17 mouse cellular contexts compared by ENCODE assay signal in genomic region chr5:20544374-20544773, GRCm38 (mm10).
A peak's percentile ranks its signal among the peaks of the same experiment; 100 is the strongest.
DNase-seq lines count a peak whose midpoint lies in the region; ATAC-seq and TF ChIP-seq lines count a peak whose summit lies in the region.
"Had no signal": no experiment of that assay in that cellular context is flagged by ENCODE, and none has a peak within 500 bp of the region (broad histone marks: within the 10 kb centered on the region; RNA-seq: fewer than 3 reads in every experiment).

No protein-coding gene starts in this region.

- no peak for TF ChIP-seq POLR2A in brain, embryonic 14.5 days (IDR thresholded peaks at IDR 0.05; ENCODE audit: borderline replicate concordance, extremely low read depth, insufficient read depth, insufficient read length, poor library complexity, severe bottlenecking)

- H3K4me3 ChIP-seq in embryonic facial prominence, embryonic 14.5 days (ENCODE audit: low read depth, low read length) = no peak overlapping the region
- H3K4me3 ChIP-seq in midbrain, embryonic 15.5 days = no peak overlapping the region
- H3K4me3 ChIP-seq: heart, adult 2 months; hindbrain, embryonic 15.5 days; limb, embryonic 15.5 days; neural tube, embryonic 12.5 days had no signal

- 47% methylated on average over 5 of the region's 5 CpGs for WGBS in embryonic facial prominence, embryonic 14.5 days
- 38% methylated on average over 5 of the region's 5 CpGs for WGBS in midbrain, embryonic 15.5 days

- no peak for DNase-seq in frontal cortex, postnatal 14 days (ENCODE audit: low spot score in 2 of 2)
- DNase-seq in brain, embryonic 14.5 days (ENCODE audit: low read depth) = peak; percentile 65
- no peak for DNase-seq in embryonic facial prominence, embryonic 14.5 days (ENCODE audit: low spot score)
- no peak for DNase-seq in kidney, adult 8-10 months
- DNase-seq: adrenal gland, postnatal 10 days; cerebellum, adult 18-20 months; heart, adult 2 months; kidney, adult 9 months; lung, embryonic 14.5 days; lung, postnatal 4 days; right cerebral cortex, postnatal 25 days had no signal

- H3K36me3 ChIP-seq in embryonic facial prominence, embryonic 14.5 days (ENCODE audit: control insufficient read depth, insufficient read depth, low read length) = no peaks in the 10 kb centered on the region
- no peaks in the 10 kb centered on the region for H3K36me3 ChIP-seq in midbrain, embryonic 15.5 days (replicated peaks)
- H3K36me3 ChIP-seq: limb, embryonic 15.5 days; neural tube, embryonic 12.5 days had no signal

- H3K9me3 ChIP-seq in embryonic facial prominence, embryonic 14.5 days (ENCODE audit: control insufficient read depth, low read length) = no peaks in the 10 kb centered on the region
- H3K9me3 ChIP-seq in midbrain, embryonic 15.5 days = no peaks in the 10 kb centered on the region
- H3K9me3 ChIP-seq: hindbrain, embryonic 15.5 days; limb, embryonic 15.5 days; neural tube, embryonic 12.5 days had no signal

- ATAC-seq in frontal cortex, adult (ENCODE audit: low TSS enrichment) = 0 out of 2 replicates have a peak, but pooled peaks have one; percentile 15
- peak; percentile 71; the same call in 1 of the 2 replicates for ATAC-seq in embryonic facial prominence, embryonic 14.5 days (ENCODE audit: low read depth)
- 0 out of 2 replicates have a peak, but pooled peaks have one; percentile 62 for ATAC-seq in midbrain, embryonic 15.5 days (replicated peaks)
- ATAC-seq in granulocyte monocyte progenitor cell, adult 5-6 weeks (replicated peaks; ENCODE audit: poor library complexity, severe bottlenecking) = no peak

- H3K4me1 ChIP-seq in embryonic facial prominence, embryonic 14.5 days (ENCODE audit: control insufficient read depth, insufficient read depth, low read length) = no peaks in the 10 kb centered on the region
- H3K4me1 ChIP-seq in midbrain, embryonic 15.5 days = no peaks in the 10 kb centered on the region
- H3K4me1 ChIP-seq: hindbrain, embryonic 15.5 days; limb, embryonic 15.5 days; neural tube, embryonic 12.5 days had no signal

- H3K27ac ChIP-seq in embryonic facial prominence, embryonic 14.5 days (replicated peaks; ENCODE audit: low read depth, low read length) = no peak overlapping the region
- no peak overlapping the region for H3K27ac ChIP-seq in midbrain, embryonic 15.5 days
- H3K27ac ChIP-seq: heart, adult 2 months; hindbrain, embryonic 15.5 days; limb, embryonic 15.5 days; neural tube, embryonic 12.5 days had no signal

- TF ChIP-seq CTCF in brain, embryonic 14.5 days (IDR thresholded peaks at IDR 0.05; ENCODE audit: borderline replicate concordance, extremely low read depth, insufficient read depth, insufficient read length) = no peak

- no peak overlapping the region for H3K4me2 ChIP-seq in embryonic facial prominence, embryonic 14.5 days (ENCODE audit: low read depth, low read length)
- no peak overlapping the region for H3K4me2 ChIP-seq in midbrain, embryonic 15.5 days
- H3K4me2 ChIP-seq: hindbrain, embryonic 15.5 days; limb, embryonic 15.5 days; lung, embryonic 14.5 days; neural tube, embryonic 12.5 days had no signal

- H3K9ac ChIP-seq in embryonic facial prominence, embryonic 14.5 days (ENCODE audit: low read depth, low read length) = no peak overlapping the region
- H3K9ac ChIP-seq in midbrain, embryonic 15.5 days = no peak overlapping the region
- H3K9ac ChIP-seq: hindbrain, embryonic 15.5 days; limb, embryonic 15.5 days; lung, embryonic 14.5 days; neural tube, embryonic 12.5 days had no signal

- no peaks in the 10 kb centered on the region for H3K27me3 ChIP-seq in embryonic facial prominence, embryonic 14.5 days (replicated peaks; ENCODE audit: control insufficient read depth, insufficient read depth, low read length)
- H3K27me3 ChIP-seq in midbrain, embryonic 15.5 days (replicated peaks) = no peaks in the 10 kb centered on the region
- H3K27me3 ChIP-seq: hindbrain, embryonic 15.5 days; limb, embryonic 15.5 days; neural tube, embryonic 12.5 days had no signal
